16 mouse cellular contexts compared by ENCODE assay signal in genomic region chr14:18476795-18477320, GRCm38 (mm10).
DNase-seq lines count a peak whose midpoint lies in the region.
"Had no signal": no experiment of that assay in that cellular context is flagged by ENCODE, and none has a peak within 500 bp of the region (broad histone marks: within the 10 kb centered on the region; RNA-seq: fewer than 3 reads in every experiment).

No protein-coding gene starts in this region.

- DNase-seq in frontal cortex, postnatal 36 days (ENCODE audit: low spot score in 2 of 2), result peak; percentile 26 to 54
- DNase-seq in frontal cortex, postnatal 10 days (ENCODE audit: low spot score in 2 of 2), result no peak
- DNase-seq in left cerebral cortex, postnatal 4 days, result peak; percentile 52
- no peak for DNase-seq in left cerebral cortex, adult 11 months (ENCODE audit: low spot score)
- peak; percentile 30 for DNase-seq in cerebellum, adult 9-11 months
- peak; percentile 37 for DNase-seq in skeletal muscle tissue, adult 2 months (ENCODE audit: low read depth, low spot score)
- no peak for DNase-seq in layer of hippocampus, adult 8-10 months (ENCODE audit: low spot score in 2 of 2)
- DNase-seq: adrenal gland, adult 8-10 months; B cell, adult 2 months; gastrocnemius, postnatal 36 days; kidney, adult 18-20 months; kidney, postnatal 4 days; layer of hippocampus, adult 9-11 months; lung, adult 18-20 months; lung, postnatal 14 days; thymus, postnatal 14 days had no signal

- intact Hi-C loops in left cerebral cortex, postnatal 4 days (cut with DNase I), result no loop called here

Comparison
In these comparisons a context has a peak if more than half of its experiments do, and no peak if none do; other contexts are left out.
1. DNase-seq: peak in frontal cortex, postnatal 36 days (2 of 2), left cerebral cortex, postnatal 4 days (single experiment), cerebellum, adult 9-11 months (single experiment) and skeletal muscle tissue, adult 2 months (single experiment); none in frontal cortex, postnatal 10 days (0 of 2), left cerebral cortex, adult 11 months (single experiment) and layer of hippocampus, adult 8-10 months (0 of 2).